ENCODE assay signal across 8 mouse cellular contexts in the genomic region with DNA sequence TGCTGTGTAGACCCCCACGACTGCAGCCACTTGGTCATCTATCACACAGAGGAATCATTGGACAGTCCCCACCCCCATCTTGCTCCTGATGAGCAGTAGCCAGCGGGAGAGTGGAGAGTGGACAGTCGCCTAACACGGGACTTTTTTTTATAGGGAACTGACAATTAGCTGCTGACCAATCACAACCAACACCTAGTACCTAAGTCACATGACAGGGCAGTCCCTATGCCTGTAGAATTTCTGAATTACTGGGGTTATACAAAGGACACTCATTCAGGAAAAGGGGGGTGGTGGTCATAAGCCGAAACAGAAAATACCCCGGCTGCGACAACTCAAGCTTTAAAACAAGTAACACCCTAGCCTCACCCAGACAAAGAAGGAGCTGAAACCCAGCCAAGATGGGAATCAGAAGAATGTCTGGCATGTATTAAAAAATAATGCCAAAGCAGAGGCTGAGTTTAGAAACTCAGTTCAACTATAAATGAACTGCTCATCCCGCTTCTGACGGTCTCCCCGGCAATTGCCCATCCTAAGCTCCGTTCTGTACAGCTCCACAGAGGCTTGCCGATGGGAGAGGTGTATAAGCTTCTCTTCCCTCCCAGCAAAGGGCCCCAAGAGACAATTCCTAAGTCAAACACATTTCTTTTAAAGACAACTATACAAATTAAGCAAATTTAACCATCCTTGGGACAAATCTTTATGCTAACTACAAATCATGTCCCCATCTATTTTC.
DNase-seq lines count a peak whose midpoint lies in the region; ATAC-seq and TF ChIP-seq lines count a peak whose summit lies in the region.

No protein-coding gene starts in this region.

- no peak for TF ChIP-seq CTCF in cerebellum, adult 2 months (IDR thresholded peaks at IDR 0.05; ENCODE audit: borderline replicate concordance, insufficient read depth, low read depth, low read length)

- 20% methylated on average over 12 of the region's 12 CpGs for WGBS in cerebellum, adult 2 months
- WGBS in macrophage (ENCODE audit: missing documents), result 27% methylated on average over 10 of the region's 12 CpGs
- WGBS in stomach, embryonic 14.5 days, result 44% methylated on average over 12 of the region's 12 CpGs

- no peaks in the 10 kb centered on the region for H3K36me3 ChIP-seq in macrophage (ENCODE audit: inconsistent target)
- no peaks in the 10 kb centered on the region for H3K36me3 ChIP-seq in stomach, embryonic 14.5 days (ENCODE audit: control insufficient read depth, insufficient read depth, low read length)

- peak; percentile 49; the same call in 1 of the 2 replicates for ATAC-seq in stomach, embryonic 14.5 days (ENCODE audit: insufficient number of reproducible peaks, insufficient read depth, low FRiP score, low read depth)

- H3K27me3 ChIP-seq in cerebellum, adult 2 months (ENCODE audit: control insufficient read depth, insufficient read depth, low read length), result no peaks in the 10 kb centered on the region
- H3K27me3 ChIP-seq in stomach, embryonic 14.5 days (ENCODE audit: control insufficient read depth, insufficient read depth, low read length), result no peaks in the 10 kb centered on the region

- no peaks in the 10 kb centered on the region for H3K9me3 ChIP-seq in stomach, embryonic 14.5 days (ENCODE audit: control insufficient read depth, low read depth, low read length)

- DNase-seq in urinary bladder, adult 18-20 months (ENCODE audit: low spot score in 2 of 2), result peak; percentile 8
- no peak for DNase-seq in urinary bladder, postnatal 10 days (ENCODE audit: low spot score)
- DNase-seq in cerebellum, adult 2 months, result peak; percentile 21 to 40
- DNase-seq in gastrocnemius, postnatal 25 days, result peak; percentile 10
- DNase-seq in kidney, adult 11 months, result peak; percentile 71
- DNase-seq in spleen, postnatal 14 days (ENCODE audit: low spot score in 2 of 2), result no peak

- H3K79me2 ChIP-seq in macrophage (ENCODE audit: inconsistent target), result peaks cover 58% of the 10 kb centered on the region

- no peak overlapping the region for H3K9ac ChIP-seq in stomach, embryonic 14.5 days (replicated peaks; ENCODE audit: low read depth, low read length)

- H3K4me2 ChIP-seq in stomach, embryonic 14.5 days (replicated peaks; ENCODE audit: low read depth, low read length), result peak overlapping the region; percentile 32

- H3K27ac ChIP-seq in cerebellum, adult 2 months (ENCODE audit: insufficient read depth, low read length), result no peak overlapping the region
- peak overlapping the region; percentile 79 for H3K27ac ChIP-seq in macrophage
- H3K27ac ChIP-seq in stomach, embryonic 14.5 days (ENCODE audit: low read length), result no peak overlapping the region

- TF ChIP-seq POLR2A in cerebellum, adult 2 months (IDR thresholded peaks at IDR 0.05; ENCODE audit: borderline replicate concordance, insufficient read depth, low read length), result no peak

- H3K4me1 ChIP-seq in cerebellum, adult 2 months (ENCODE audit: control insufficient read depth, insufficient read depth, low read length), result no peaks in the 10 kb centered on the region
- H3K4me1 ChIP-seq in stomach, embryonic 14.5 days (ENCODE audit: control insufficient read depth, insufficient read depth, low read length), result no peaks in the 10 kb centered on the region

- H3K4me3 ChIP-seq in cerebellum, adult 2 months (replicated peaks; ENCODE audit: insufficient read depth, low read depth, low read length), result peak overlapping the region; percentile 32
- H3K4me3 ChIP-seq in macrophage (ENCODE audit: inconsistent target), result peak overlapping the region; percentile 52
- H3K4me3 ChIP-seq in stomach, embryonic 14.5 days (ENCODE audit: low read depth, low read length), result peak overlapping the region; percentile 17

Comparison
In these comparisons a context has a peak if more than half of its experiments do, and no peak if none do; other contexts are left out.
1. DNase-seq: peak in urinary bladder, adult 18-20 months (2 of 2), cerebellum, adult 2 months (2 of 2), gastrocnemius, postnatal 25 days (single experiment) and kidney, adult 11 months (single experiment); none in urinary bladder, postnatal 10 days (single experiment) and spleen, postnatal 14 days (0 of 2).
2. Peak in every context shown above with its lines, with median percentiles within 50 percentile points of each other: H3K4me3 ChIP-seq.